12 mouse cellular contexts compared by ENCODE assay signal in the genomic region with DNA sequence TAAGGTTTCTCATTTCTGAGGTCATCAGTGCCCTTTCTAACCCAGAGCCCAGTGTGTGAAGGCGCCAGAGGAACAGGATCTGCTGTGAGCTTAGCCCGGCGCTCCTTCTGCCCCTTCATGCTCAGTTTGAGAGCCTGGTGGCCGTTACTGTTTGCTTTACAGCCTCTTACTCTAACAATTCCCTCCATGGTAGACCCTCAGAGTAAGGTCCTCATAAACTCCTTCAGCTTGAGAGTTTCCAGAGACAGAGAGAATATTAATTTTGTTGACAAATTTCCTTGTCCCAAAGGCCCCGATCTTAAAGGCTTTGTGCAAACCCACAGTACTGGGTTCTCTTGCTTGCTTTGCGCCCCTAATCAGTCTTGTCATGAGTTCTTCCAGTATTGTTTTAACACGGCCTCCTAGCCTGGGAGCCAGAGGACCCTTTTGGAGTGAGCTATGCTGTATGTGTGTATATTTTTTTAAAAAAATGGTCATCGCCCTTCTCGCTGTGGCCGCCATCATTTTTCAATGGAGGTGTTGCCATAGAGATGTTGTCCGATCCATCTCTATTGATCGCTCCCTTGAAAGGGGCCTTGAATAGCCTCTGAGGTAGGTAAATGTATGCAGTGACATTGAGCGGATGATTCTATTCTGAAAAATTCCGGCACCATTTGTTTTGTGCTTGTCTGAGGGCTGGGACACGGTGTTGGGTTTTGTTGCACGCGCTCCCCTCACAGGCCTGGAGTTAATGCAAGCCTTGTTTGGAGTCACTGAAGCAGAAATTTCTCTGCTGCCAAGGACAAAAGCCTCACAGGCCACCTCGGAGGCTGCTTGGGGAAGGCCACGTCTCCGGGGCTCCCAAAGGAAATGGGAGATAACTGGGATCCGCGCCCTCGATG.
A peak's percentile ranks its signal among the peaks of the same experiment; 100 is the strongest.
DNase-seq lines count a peak whose midpoint lies in the region; ATAC-seq and TF ChIP-seq lines count a peak whose summit lies in the region.
"Had no signal": no experiment of that assay in that cellular context is flagged by ENCODE, and none has a peak within 500 bp of the region (broad histone marks: within the 10 kb centered on the region; RNA-seq: fewer than 3 reads in every experiment).

No protein-coding gene starts in this region.

- H3K9me3 ChIP-seq in ES-E14 (ENCODE audit: control insufficient read depth, insufficient read depth, low read depth, low read length): no peaks in the 10 kb centered on the region
- H3K9me3 ChIP-seq in hindbrain, embryonic 10.5 days: no peaks in the 10 kb centered on the region
- H3K9me3 ChIP-seq in midbrain, embryonic 13.5 days: no peaks in the 10 kb centered on the region
- H3K9me3 ChIP-seq: heart, embryonic 13.5 days; liver, embryonic 12.5 days had no signal

- peak; percentile 82 for ATAC-seq in midbrain, embryonic 13.5 days
- ATAC-seq: liver, embryonic 12.5 days had no signal

- DNase-seq in ES-E14 (ENCODE audit: low read depth, low spot score): no peak
- peak; percentile 82 for DNase-seq in embryo, embryonic 11 days
- DNase-seq in hindbrain, embryonic 10.5 days (ENCODE audit: low spot score): peak; percentile 83
- no peak for DNase-seq in spleen, postnatal 10 days (ENCODE audit: low spot score in 2 of 2)
- no peak for DNase-seq in thymus, adult 18-20 months
- no peak for DNase-seq in B cell, adult 2 months
- no peak for DNase-seq in cerebellum, adult 11-12 months
- DNase-seq: layer of hippocampus, adult 9-11 months had no signal

- 38% methylated on average over 23 of the region's 23 CpGs for WGBS in hindbrain, embryonic 10.5 days
- 16% methylated on average over 23 of the region's 23 CpGs for WGBS in midbrain, embryonic 13.5 days

- peak overlapping the region; percentile 19 for H3K4me2 ChIP-seq in midbrain, embryonic 13.5 days (replicated peaks)
- H3K4me2 ChIP-seq: heart, embryonic 13.5 days; liver, embryonic 12.5 days had no signal

- peak overlapping the region; percentile 0; the same call in 1 of the 2 replicates for H3K9ac ChIP-seq in ES-E14 (ENCODE audit: insufficient read depth, low read depth, low read length, poor library complexity, severe bottlenecking)
- H3K9ac ChIP-seq in midbrain, embryonic 13.5 days (replicated peaks): no peak overlapping the region
- H3K9ac ChIP-seq: heart, embryonic 13.5 days; liver, embryonic 12.5 days had no signal

- H3K27me3 ChIP-seq in hindbrain, embryonic 10.5 days (ENCODE audit: insufficient read depth, poor library complexity, severe bottlenecking): peaks cover 100% of the 10 kb centered on the region
- H3K27me3 ChIP-seq in midbrain, embryonic 13.5 days: peaks cover 95% of the 10 kb centered on the region

- in situ Hi-C loops in ES-E14 (cut with MboI; ENCODE audit: low sequenced_read_pairs in 2 of 2, unreplicated experiment in 2 of 2): loop anchor here in 1 of 2 experiments (10.0 kb wide), 1 partner anchor 495 kb away; no protein-coding TSS in a partner anchor

- peak overlapping the region; percentile 2; a peak in 2 of 4 replicates for H3K4me3 ChIP-seq in ES-E14 (ENCODE audit: insufficient read depth in 1 of 2, low read depth in 1 of 2, low read length in 2 of 2, poor library complexity in 1 of 2, severe bottlenecking in 1 of 2)
- H3K4me3 ChIP-seq in hindbrain, embryonic 10.5 days: no peak overlapping the region
- H3K4me3 ChIP-seq in midbrain, embryonic 13.5 days (replicated peaks): no peak overlapping the region
- H3K4me3 ChIP-seq: heart, embryonic 13.5 days; liver, embryonic 12.5 days had no signal

- peaks cover 4 to 11% of the 10 kb centered on the region in 2 experiments; a peak in 2 of 4 replicates for H3K4me1 ChIP-seq in ES-E14 (ENCODE audit: control insufficient read depth in 2 of 2, insufficient read depth in 2 of 2, low read length in 2 of 2, poor library complexity in 1 of 2)
- peaks cover 28% of the 10 kb centered on the region for H3K4me1 ChIP-seq in hindbrain, embryonic 10.5 days (replicated peaks)
- peaks cover 12% of the 10 kb centered on the region for H3K4me1 ChIP-seq in midbrain, embryonic 13.5 days (replicated peaks)
- H3K4me1 ChIP-seq: liver, embryonic 12.5 days had no signal

- no peaks in the 10 kb centered on the region for H3K36me3 ChIP-seq in ES-E14 (ENCODE audit: control insufficient read depth, insufficient read depth, low read length, poor library complexity, severe bottlenecking)
- H3K36me3 ChIP-seq in hindbrain, embryonic 10.5 days: no peaks in the 10 kb centered on the region
- no peaks in the 10 kb centered on the region for H3K36me3 ChIP-seq in midbrain, embryonic 13.5 days
- H3K36me3 ChIP-seq: heart, embryonic 13.5 days; liver, embryonic 12.5 days had no signal

- no peak overlapping the region for H3K27ac ChIP-seq in ES-E14 (ENCODE audit: insufficient read depth, low read depth, low read length, poor library complexity, severe bottlenecking)
- peak overlapping the region; percentile 60 for H3K27ac ChIP-seq in hindbrain, embryonic 10.5 days
- peak overlapping the region; percentile 20; the same call in 1 of the 2 replicates for H3K27ac ChIP-seq in midbrain, embryonic 13.5 days
- H3K27ac ChIP-seq: heart, embryonic 13.5 days; liver, embryonic 12.5 days; stomach, postnatal 0 days had no signal

TF ChIP-seq in ES-E14, 5 proteins besides CTCF, POLR2A, EP300 and RAD21:
- TF ChIP-seq ZNF384 (IDR thresholded peaks at IDR 0.05; ENCODE audit: low read depth, low read length) (peak; percentile 58; the same call in 1 of the 2 replicates), CHD2 (IDR thresholded peaks at IDR 0.05; ENCODE audit: low read depth, low read length) (no peak), ZC3H11A (IDR thresholded peaks at IDR 0.05; ENCODE audit: borderline replicate concordance, low read depth, low read length) (no peak), HCFC1 (IDR thresholded peaks at IDR 0.05; ENCODE audit: borderline replicate concordance, insufficient read depth, low read length) (no peak), MAFK (IDR thresholded peaks at IDR 0.05; ENCODE audit: insufficient read depth, low read depth, low read length) (no peak)

Comparison
In these comparisons a context has a peak if more than half of its experiments do, and no peak if none do; other contexts are left out.
1. DNase-seq: peak in embryo, embryonic 11 days (single experiment) and hindbrain, embryonic 10.5 days (single experiment); none in ES-E14 (single experiment), spleen, postnatal 10 days (0 of 2), thymus, adult 18-20 months (0 of 2), B cell, adult 2 months (0 of 2) and cerebellum, adult 11-12 months (single experiment).
2. H3K4me3 ChIP-seq: peak in ES-E14 (2 of 2); none in hindbrain, embryonic 10.5 days (single experiment) and midbrain, embryonic 13.5 days (single experiment).